Mouse (Mus musculus) heart, postnatal 0 days (tissue): ENCODE measurements around the gene Fndc3a. TPM values are rescaled to one million over a fixed set of nuclear protein-coding genes. Genes with fewer than 3 reads are reported as not detected.
A peak's percentile ranks its signal among the peaks of the same experiment; 100 is the strongest.

ENCODE experiments used
- ATAC-seq: fragments of 200-750 bp; cut with Nextera tagmentation; 2 replicates; pipeline ENCODE4 v1.8.0; 2017; ENCODE audit warnings: low read depth, moderate number of reproducible peaks, moderate library complexity; ENCODE audit not compliant: insufficient read depth
- DNase-seq: peaks from one replicate; pipeline ENCODE4 v3.0.0-alpha.2; 2016; ENCODE audit warnings: low spot score
- H3K27ac ChIP-seq: fragments of 300-500 bp; sonication (generic); 2 replicates; pipeline ENCODE4 v1.5.1; 2014; ENCODE audit warnings: low read depth, mild to moderate bottlenecking
- H3K27me3 ChIP-seq: fragments of 300-500 bp; sonication (generic); 2 replicates; pipeline ENCODE4 v1.6.1; 2014; ENCODE audit warnings: low read length, mixed read lengths; ENCODE audit not compliant: control insufficient read depth, insufficient read depth
- H3K36me3 ChIP-seq: fragments of 300-500 bp; sonication (generic); replicated peaks from 2 replicates; pipeline ENCODE4 v1.6.1; 2014; ENCODE audit warnings: low read length, mixed read lengths; ENCODE audit not compliant: control insufficient read depth, insufficient read depth
- H3K4me1 ChIP-seq: fragments of 300-500 bp; sonication (generic); 2 replicates; pipeline ENCODE4 v1.6.1; 2014; ENCODE audit warnings: antibody characterized with exemption; ENCODE audit not compliant: control insufficient read depth, insufficient read depth
- H3K4me2 ChIP-seq: fragments of 300-500 bp; sonication (generic); 2 replicates; pipeline ENCODE4 v1.6.1; 2014; ENCODE audit warnings: low read depth, mild to moderate bottlenecking, low read length, moderate library complexity
- H3K4me3 ChIP-seq: fragments of 300-500 bp; sonication (generic); 2 replicates; pipeline ENCODE4 v1.5.1; 2014; ENCODE audit warnings: low read depth, low read length
- H3K9ac ChIP-seq: fragments of 300-500 bp; sonication (generic); replicated peaks from 2 replicates; pipeline ENCODE4 v1.6.1; 2014; ENCODE audit warnings: low read depth, low read length, mixed read lengths
- H3K9me3 ChIP-seq: fragments of 300-500 bp; sonication (generic); replicated peaks from 2 replicates; pipeline ENCODE4 v1.6.1; 2016; ENCODE audit warnings: low read length; ENCODE audit not compliant: control insufficient read depth
- CTCF ChIP-seq: IDR thresholded peaks from 2 replicates; pipeline ENCODE4 v1.5.1; 2016; ENCODE audit warnings: antibody characterized with exemption, control low read depth, low read depth
- EP300 ChIP-seq: IDR thresholded peaks from 2 replicates; pipeline ENCODE4 v1.6.1; 2016; ENCODE audit warnings: antibody characterized with exemption, low read depth
- WGBS: fragments of 180-500 bp; shearing (Covaris S2); extraction: QIAGEN DNeasy Blood & Tissue Kit; methylation state at CpG from one replicate; pipeline ENCODE4 v1.1.7; 2014; 5-methylcytosine and 5-hydroxymethylcytosine counted together
- polyA plus RNA-seq: library from polyadenylated mRNA; unstranded; fragments of >200 nt; fragmentation: Nextera tagmentation; extraction: Ambion mirVana; gene quantifications from 2 replicates; pipeline ENCODE4 v1.2.1, GENCODE M21; 2015
- total RNA-seq: library from RNA; depleted of rRNA; stranded (reverse); fragments of >200 nt; gene quantifications from 2 replicates; pipeline ENCODE4 v1.2.3, GENCODE M21; 2014; ENCODE audit warnings: low replicate concordance

The Fndc3a gene
- total and polyA plus RNA-seq, 2 experiments from 2014 or later, result 9.5 to 13.9 TPM

- WGBS, result 75% methylated on average over 2 of the region's 2 CpGs
- Histone ChIP-seq H3K36me3 (no peaks in the 10 kb centered on the region), H3K4me3 (no peak overlapping the region), H3K27me3 (no peaks in the 10 kb centered on the region), H3K4me1 (no peaks in the 10 kb centered on the region), H3K4me2 (no peak overlapping the region), H3K27ac (no peak overlapping the region), H3K9me3 (no peaks in the 10 kb centered on the region), H3K9ac (no peak overlapping the region)
- TF ChIP-seq EP300 (no peak), CTCF (no peak)
- DNase-seq (no peak), ATAC-seq (no peak)
Observed at GRCm38 (mm10) chr14:72633571-72633970, 76.2 kb downstream of the Fndc3a start.

- Histone ChIP-seq H3K4me2 (no peak overlapping the region), H3K4me1 (no peaks in the 10 kb centered on the region), H3K27ac (no peak overlapping the region), H3K4me3 (no peak overlapping the region), H3K27me3 (no peaks in the 10 kb centered on the region), H3K9me3 (no peaks in the 10 kb centered on the region), H3K9ac (no peak overlapping the region), H3K36me3 (peaks cover 7% of the 10 kb centered on the region; the same call in 1 of the 2 replicates)
- DNase-seq (no peak), ATAC-seq (no peak)
- TF ChIP-seq CTCF (no peak), EP300 (no peak)
Observed at GRCm38 (mm10) chr14:72625411-72625810, 84.4 kb downstream of the Fndc3a start.

GRCm38 (mm10) chr14:72604077-72604476, 105.7 kb downstream of the Fndc3a start:
- Histone ChIP-seq H3K9me3 (no peaks in the 10 kb centered on the region), H3K9ac (no peak overlapping the region), H3K4me1 (peaks cover 8% of the 10 kb centered on the region; the same call in 1 of the 2 replicates), H3K4me3 (no peak overlapping the region), H3K36me3 (no peaks in the 10 kb centered on the region), H3K27ac (no peak overlapping the region), H3K4me2 (no peak overlapping the region), H3K27me3 (no peaks in the 10 kb centered on the region)
- TF ChIP-seq EP300 (no peak), CTCF (no peak)
- WGBS, result 81% methylated on average over 3 of the region's 3 CpGs
- DNase-seq (no peak), ATAC-seq (no peak)

DNA sequence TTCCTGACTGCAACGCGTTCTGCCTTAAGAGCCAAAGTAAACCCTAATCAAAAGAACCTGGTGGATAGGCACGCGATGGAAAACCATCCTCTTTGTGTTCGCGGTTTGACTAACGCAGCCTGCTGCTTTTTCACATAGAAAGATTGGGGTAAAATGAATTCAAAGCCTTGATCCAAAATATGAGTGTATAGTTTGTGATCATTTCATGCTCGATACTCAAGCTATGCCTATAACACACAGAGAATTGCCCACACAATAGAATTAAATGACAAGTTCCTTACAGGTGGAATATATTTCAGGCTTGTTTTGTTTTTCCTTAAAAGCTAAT, 106.6 kb downstream of the Fndc3a start:
- peak overlapping the region; percentile 62 for H3K4me2 ChIP-seq
- 2% methylated on average over 8 of the region's 8 CpGs for WGBS
- peak overlapping the region; percentile 77 for H3K27ac ChIP-seq
- H3K9ac ChIP-seq, result peak overlapping the region; percentile 56
- ATAC-seq, result no peak
- H3K4me1 ChIP-seq, result peaks cover 8% of the 10 kb centered on the region; the same call in 1 of the 2 replicates
- peak overlapping the region; percentile 66 for H3K4me3 ChIP-seq
- H3K36me3 ChIP-seq, result peaks cover under 1% of the 10 kb centered on the region; the same call in 1 of the 2 replicates
- no peak for DNase-seq
- TF ChIP-seq CTCF, result no peak
- no peak for TF ChIP-seq EP300
- no peaks in the 10 kb centered on the region for H3K27me3 ChIP-seq
- no peaks in the 10 kb centered on the region for H3K9me3 ChIP-seq

DNA sequence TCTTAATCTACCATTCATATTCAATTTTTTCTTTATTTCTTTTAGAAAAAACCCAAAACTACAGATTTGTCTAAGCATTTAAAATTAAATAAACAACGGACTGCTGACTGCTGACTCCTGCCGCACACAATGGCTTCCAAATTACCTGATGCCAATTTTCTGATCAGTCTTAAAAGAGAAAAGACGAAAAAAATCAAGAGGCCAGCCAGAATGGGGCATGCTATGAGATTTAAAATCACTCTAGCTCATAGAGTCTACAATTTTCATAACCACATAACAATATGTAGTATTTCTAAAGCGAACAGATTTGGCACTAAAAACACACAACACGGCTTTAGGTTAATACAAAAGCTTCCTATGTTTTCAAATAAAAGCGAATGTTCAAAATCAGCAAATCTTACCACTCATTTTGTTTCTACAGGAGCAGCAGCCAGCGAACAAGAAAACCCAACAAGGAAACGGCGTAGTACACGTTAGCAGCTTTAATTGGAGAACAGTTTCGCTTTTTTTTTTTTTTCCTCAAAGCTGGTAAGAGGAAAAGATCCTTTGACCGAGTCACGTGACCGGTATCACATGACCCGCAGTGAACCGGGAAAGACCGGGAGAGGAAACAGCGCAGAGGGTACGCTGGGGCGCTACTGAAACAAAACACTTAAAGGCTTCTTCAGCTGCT, 107.1 kb downstream of the Fndc3a start:
- WGBS, result 3% methylated on average over 20 of the region's 20 CpGs
- H3K4me2 ChIP-seq, result peak overlapping the region; percentile 62
- peak overlapping the region; percentile 66 for H3K4me3 ChIP-seq
- H3K36me3 ChIP-seq, result peaks cover 6% of the 10 kb centered on the region; the same call in 1 of the 2 replicates
- ATAC-seq (peak; percentile 94), DNase-seq (peak; percentile 93)
- peak overlapping the region; percentile 56 for H3K9ac ChIP-seq
- no peaks in the 10 kb centered on the region for H3K27me3 ChIP-seq
- H3K4me1 ChIP-seq, result peaks cover 8% of the 10 kb centered on the region; the same call in 1 of the 2 replicates
- TF ChIP-seq EP300 (no peak; the same call in 1 of the 2 replicates), CTCF (no peak)
- H3K27ac ChIP-seq, result peak overlapping the region; percentile 77
- H3K9me3 ChIP-seq, result no peaks in the 10 kb centered on the region
